Mouse (Mus musculus): ENCODE results near the gene Tmem120b.

- TF ChIP-seq CTCF (IDR thresholded peaks at IDR 0.05; ENCODE audit: low read depth), result peak; percentile 52
- no peak; the same call in 1 of the 2 replicates for TF ChIP-seq EP300 (IDR thresholded peaks at IDR 0.05; ENCODE audit: low read depth)
Observed at GRCm38 (mm10) chr5:123067395-123067995, 720 bp upstream of the Tmem120b start.
